Mouse (Mus musculus) hindbrain, embryonic 11.5 days (tissue): ENCODE data around the gene Smndc1. TPM values are rescaled to one million over a fixed set of nuclear protein-coding genes. Genes with fewer than 3 reads are reported as not detected.

Experiments used
- ATAC-seq: fragments of 200-750 bp; cut with Nextera tagmentation; 2 replicates; pipeline ENCODE4 v1.8.0; 2017; ENCODE audit warnings: mild to moderate bottlenecking, moderate TSS enrichment, moderate library complexity; ENCODE audit not compliant: low FRiP score
- DNase-seq: peaks from one replicate; pipeline ENCODE4 v3.0.0-alpha.2; 2015; ENCODE audit warnings: low spot score
- H3K27ac ChIP-seq: fragments of 300-500 bp; sonication (generic); 2 replicates; pipeline ENCODE4 v1.5.1; 2014; ENCODE audit warnings: mild to moderate bottlenecking, low read depth, low read length
- H3K27me3 ChIP-seq: fragments of 300-500 bp; sonication (generic); 2 replicates; pipeline ENCODE4 v1.6.1; 2014; ENCODE audit warnings: mild to moderate bottlenecking, low read length, moderate library complexity, mixed read lengths; ENCODE audit not compliant: control insufficient read depth, insufficient read depth
- H3K36me3 ChIP-seq: fragments of 300-500 bp; sonication (generic); 2 replicates; pipeline ENCODE4 v1.6.1; 2014; ENCODE audit warnings: mild to moderate bottlenecking, low read length, moderate library complexity, mixed read lengths; ENCODE audit not compliant: control insufficient read depth, insufficient read depth
- H3K4me1 ChIP-seq: fragments of 300-500 bp; sonication (generic); replicated peaks from 2 replicates; pipeline ENCODE4 v1.6.1; 2014; ENCODE audit warnings: low read length, mixed read lengths; ENCODE audit not compliant: control insufficient read depth, insufficient read depth
- H3K4me2 ChIP-seq: fragments of 300-500 bp; sonication (generic); replicated peaks from 2 replicates; pipeline ENCODE4 v1.6.1; 2014; ENCODE audit warnings: mild to moderate bottlenecking, low read depth, low read length
- H3K4me3 ChIP-seq: fragments of 300-500 bp; sonication (generic); 2 replicates; pipeline ENCODE4 v1.5.1; 2014; ENCODE audit warnings: low read depth, low read length
- H3K9ac ChIP-seq: fragments of 300-500 bp; sonication (generic); 2 replicates; pipeline ENCODE4 v1.6.1; 2014; ENCODE audit warnings: low read depth, low read length
- H3K9me3 ChIP-seq: fragments of 300-500 bp; sonication (generic); 2 replicates; pipeline ENCODE4 v1.6.1; 2016; ENCODE audit warnings: low read length; ENCODE audit not compliant: control insufficient read depth
- WGBS: fragments of 180-500 bp; shearing (Covaris S2); extraction: QIAGEN DNeasy Blood & Tissue Kit; methylation state at CpG from one replicate; pipeline ENCODE4 v1.1.7; 2014; 5-methylcytosine and 5-hydroxymethylcytosine counted together
- polyA plus RNA-seq: library from polyadenylated mRNA; unstranded; fragments of >200 nt; fragmentation: Nextera tagmentation; extraction: Ambion mirVana; gene quantifications from 2 replicates; pipeline ENCODE4 v1.2.1, GENCODE M21; 2014

Smndc1 gene
- 51.5 and 56.0 TPM in 2 replicates for polyA plus RNA-seq

DNA sequence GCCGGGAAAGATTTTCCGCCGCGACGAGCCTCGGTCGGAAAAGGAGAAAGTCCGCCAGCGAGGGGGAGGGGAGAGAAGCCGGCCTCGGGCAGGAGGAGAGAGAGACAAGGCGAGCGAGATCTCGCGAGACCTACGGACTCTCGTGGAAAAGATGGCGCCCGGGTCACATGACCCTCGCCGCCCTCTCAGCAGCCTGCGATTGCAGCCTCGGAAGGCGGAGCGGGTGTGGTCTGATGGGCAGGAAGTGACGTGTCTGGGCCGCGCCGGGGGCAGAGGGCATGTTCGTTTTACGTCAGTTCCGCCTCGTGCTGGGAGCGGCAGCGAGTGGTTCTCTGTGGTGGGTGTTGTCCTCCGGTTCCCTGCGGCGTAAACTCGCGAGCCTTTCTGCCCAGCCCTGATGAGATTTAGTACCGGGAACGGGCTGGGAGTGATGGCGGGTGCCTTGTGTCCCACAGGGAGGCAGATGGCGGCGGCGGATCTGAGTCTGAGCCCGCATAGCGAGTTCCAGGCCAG, at the start of gene Smndc1:
Gene Smndc1, minus strand, starts transcription at position 84 of the 513 bp plus-strand sequence.
- WGBS: under 1% methylated on average over 48 of the region's 48 CpGs

DNA sequence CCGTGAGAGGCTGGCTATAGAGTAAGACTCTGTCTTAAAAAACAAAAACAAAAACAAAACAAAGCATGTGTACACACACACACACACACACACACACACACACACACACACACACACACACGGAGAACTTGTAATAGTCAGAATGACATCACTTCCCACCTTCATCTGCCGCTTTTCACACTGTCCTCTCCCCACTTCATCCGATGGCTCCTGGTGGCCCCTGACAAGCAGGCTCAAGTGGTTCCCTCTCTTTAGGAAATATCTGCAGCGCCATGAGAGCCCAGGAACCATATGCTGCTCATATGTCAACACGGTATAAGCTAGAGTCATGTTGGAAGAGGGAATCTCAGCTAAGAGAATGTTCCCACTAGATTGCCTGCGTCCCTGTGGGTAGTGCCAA, 49.0 kb upstream of the Smndc1 start:
- Histone ChIP-seq H3K4me2 (no peak overlapping the region), H3K9ac (no peak overlapping the region), H3K9me3 (no peaks in the 10 kb centered on the region), H3K4me1 (peaks cover 3% of the 10 kb centered on the region; the same call in 1 of the 2 replicates), H3K27me3 (no peaks in the 10 kb centered on the region), H3K27ac (no peak overlapping the region), H3K36me3 (no peaks in the 10 kb centered on the region), H3K4me3 (no peak overlapping the region)
- DNase-seq (no peak), ATAC-seq (no peak)
- WGBS: 87% methylated on average over 7 of the region's 7 CpGs

More for the DNA sequence above, at the start of gene Smndc1:
- Histone ChIP-seq H3K9me3 (no peaks in the 10 kb centered on the region), H3K36me3 (0 out of 2 replicates have a peak, but pooled peaks cover 2% of the 10 kb centered on the region), H3K27me3 (no peaks in the 10 kb centered on the region), H3K4me2 (peak within 1 kb of the TSS; percentile 71), H3K4me3 (peak within 1 kb of the TSS; percentile 95), H3K27ac (peak within 1 kb of the TSS; percentile 96), H3K9ac (peak within 1 kb of the TSS; percentile 98), H3K4me1 (peaks cover 4% of the 10 kb centered on the region; the same call in 1 of the 2 replicates)
- peak; percentile 98 for ATAC-seq
- DNase-seq: peak; percentile 99

DNA sequence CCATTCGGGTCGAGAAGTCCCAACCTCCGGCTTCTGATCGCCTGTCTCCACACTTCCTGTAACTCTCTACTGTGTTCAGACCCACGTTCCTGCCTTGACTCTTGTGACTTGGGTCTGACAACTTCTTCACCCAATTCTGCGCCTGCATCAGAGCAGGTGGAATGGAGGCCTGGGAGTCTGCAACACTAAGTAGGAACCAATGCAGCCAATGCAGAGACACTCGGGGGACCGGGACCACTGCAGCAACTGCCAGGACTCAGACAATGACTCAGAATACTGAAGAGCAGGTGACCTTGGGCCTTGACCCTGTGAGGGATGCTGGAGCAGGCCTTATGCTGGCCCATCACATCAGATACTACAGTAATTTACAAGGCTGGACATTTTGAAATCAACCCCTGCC, 47.6 kb upstream of the Smndc1 start:
- H3K9ac ChIP-seq: no peak overlapping the region
- no peaks in the 10 kb centered on the region for H3K36me3 ChIP-seq
- H3K9me3 ChIP-seq: no peaks in the 10 kb centered on the region
- DNase-seq (no peak), ATAC-seq (no peak)
- H3K27me3 ChIP-seq: no peaks in the 10 kb centered on the region
- H3K27ac ChIP-seq: no peak overlapping the region
- WGBS: 90% methylated on average over 8 of the region's 8 CpGs
- no peak overlapping the region for H3K4me2 ChIP-seq
- peaks cover 3% of the 10 kb centered on the region; the same call in 1 of the 2 replicates for H3K4me1 ChIP-seq
- no peak overlapping the region for H3K4me3 ChIP-seq

DNA sequence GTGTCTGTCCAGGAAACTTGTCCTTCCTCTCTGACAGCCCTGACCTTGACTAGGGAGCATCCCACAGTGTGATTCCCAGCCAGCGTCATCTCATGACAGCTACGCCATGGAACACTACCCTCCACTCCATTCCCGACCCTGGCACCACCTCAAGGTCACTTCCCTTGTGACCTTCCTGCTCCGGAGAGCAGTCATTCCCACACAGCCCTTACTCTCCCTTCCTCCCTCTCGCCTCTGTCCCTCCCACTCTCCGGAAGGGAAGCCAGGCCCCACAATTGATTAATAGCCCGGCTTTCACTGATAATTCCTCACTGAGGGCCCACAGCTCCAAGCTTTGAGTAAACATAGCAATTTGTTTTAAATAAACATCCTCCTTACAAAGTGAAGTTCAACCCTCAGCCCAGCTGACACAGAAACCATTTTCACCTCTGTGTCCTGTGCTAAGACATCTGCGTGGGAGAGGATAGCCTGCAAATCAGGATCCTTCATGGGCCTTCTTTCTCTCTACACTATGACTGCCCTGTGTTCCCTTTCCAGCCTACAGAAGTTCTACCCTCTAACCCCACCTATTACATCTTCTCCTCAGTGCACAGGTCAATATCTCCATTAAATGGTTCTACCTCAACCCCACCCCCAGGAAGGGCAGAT, 47.1 kb upstream of the Smndc1 start:
- H3K27me3 ChIP-seq: no peaks in the 10 kb centered on the region
- H3K27ac ChIP-seq: no peak overlapping the region
- H3K9me3 ChIP-seq: no peaks in the 10 kb centered on the region
- H3K9ac ChIP-seq: no peak overlapping the region
- peaks cover 3% of the 10 kb centered on the region; the same call in 1 of the 2 replicates for H3K4me1 ChIP-seq
- H3K36me3 ChIP-seq: no peaks in the 10 kb centered on the region
- no peak for ATAC-seq
- no peak overlapping the region for H3K4me2 ChIP-seq
- 52% methylated on average over 8 of the region's 8 CpGs for WGBS
- no peak overlapping the region for H3K4me3 ChIP-seq
- no peak for DNase-seq

DNA sequence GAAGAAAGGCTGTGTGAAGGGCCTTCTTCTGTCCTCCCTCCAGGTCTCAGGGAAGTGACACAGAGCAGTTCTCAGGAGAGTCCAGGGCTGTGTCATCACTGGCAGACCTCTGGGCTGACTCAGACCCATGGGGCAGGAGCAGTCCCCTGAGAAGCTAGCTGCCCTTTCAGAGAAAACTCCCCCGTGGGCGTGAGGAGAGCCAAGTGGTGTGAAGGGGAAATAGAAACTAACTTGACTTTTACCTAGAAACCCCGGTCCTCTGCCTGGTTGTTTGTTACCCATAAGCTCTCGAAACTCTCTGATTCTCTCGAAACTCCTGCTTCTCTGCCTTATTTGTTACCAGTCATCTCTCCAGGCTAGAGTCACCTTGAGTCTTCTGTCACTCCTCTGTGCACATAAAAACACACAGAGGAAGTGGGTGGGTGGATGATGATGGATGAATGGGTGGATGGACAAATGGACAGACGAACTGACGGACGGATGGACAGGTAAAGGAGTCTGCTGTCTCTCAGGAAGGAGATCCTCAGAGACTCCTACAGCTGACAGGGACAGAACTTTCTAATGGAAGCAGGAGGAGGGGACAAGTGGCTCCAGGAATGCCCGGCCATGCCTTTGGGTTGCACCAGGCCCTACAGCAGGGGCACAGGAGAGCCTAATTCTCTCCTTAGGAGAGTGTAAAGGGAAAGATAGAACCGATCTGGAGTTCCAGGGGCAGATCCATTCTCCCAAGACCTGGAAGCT, 43.7 kb upstream of the Smndc1 start:
- Histone ChIP-seq H3K9me3 (no peaks in the 10 kb centered on the region), H3K27me3 (no peaks in the 10 kb centered on the region), H3K4me3 (no peak overlapping the region), H3K4me2 (no peak overlapping the region), H3K9ac (no peak overlapping the region), H3K4me1 (0 out of 2 replicates have a peak, but pooled peaks cover 3% of the 10 kb centered on the region), H3K27ac (no peak overlapping the region), H3K36me3 (no peaks in the 10 kb centered on the region)
- no peak for DNase-seq
- WGBS: 84% methylated on average over 10 of the region's 10 CpGs
- no peak for ATAC-seq

DNA sequence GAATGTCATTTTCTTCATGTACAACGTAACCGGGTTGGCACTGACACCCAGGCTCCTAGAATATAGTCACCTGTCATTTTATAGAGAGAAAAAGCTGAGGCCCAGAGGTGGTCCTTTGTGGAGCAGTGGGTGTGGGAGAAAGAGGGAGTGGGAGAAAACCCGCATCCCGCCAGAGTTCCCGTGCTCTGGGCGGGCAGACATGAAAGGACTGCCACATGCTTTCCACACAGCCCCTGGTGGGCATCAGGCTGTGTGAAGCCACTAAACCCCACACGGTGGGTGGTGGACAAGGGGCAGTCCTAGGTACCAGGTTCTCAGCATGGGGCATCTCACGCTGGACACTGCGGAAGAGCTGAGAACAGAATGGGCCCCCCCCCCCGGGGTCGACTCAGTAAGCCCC, 40.6 kb upstream of the Smndc1 start:
- WGBS: 89% methylated on average over 11 of the region's 11 CpGs

DNA sequence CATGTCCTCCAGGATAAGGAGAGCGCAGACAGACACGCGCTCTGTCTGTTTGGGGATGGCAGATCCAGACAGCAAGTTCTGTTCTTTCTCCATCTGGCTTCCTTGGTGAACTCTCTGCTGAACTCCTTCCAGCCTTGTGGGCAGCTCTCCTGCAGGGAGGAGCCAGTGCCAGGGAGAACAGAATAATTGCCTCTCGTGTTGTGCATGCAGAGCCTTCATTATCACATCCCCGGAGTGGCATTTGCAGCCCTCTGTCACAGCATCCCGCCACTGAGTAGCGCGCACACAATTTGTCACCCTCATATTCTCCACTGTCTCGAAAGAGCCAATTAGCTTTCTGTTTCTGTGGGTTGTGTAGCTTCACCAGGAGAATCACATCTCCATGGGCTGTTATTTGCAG, 40.0 kb upstream of the Smndc1 start:
- Histone ChIP-seq H3K9me3 (no peaks in the 10 kb centered on the region), H3K4me3 (no peak overlapping the region), H3K27me3 (no peaks in the 10 kb centered on the region), H3K36me3 (no peaks in the 10 kb centered on the region), H3K9ac (no peak overlapping the region), H3K4me1 (0 out of 2 replicates have a peak, but pooled peaks cover 3% of the 10 kb centered on the region), H3K4me2 (no peak overlapping the region), H3K27ac (no peak overlapping the region)
- DNase-seq (no peak), ATAC-seq (peak; percentile 56)
- WGBS: 65% methylated on average over 9 of the region's 9 CpGs

More for the DNA sequence above, 40.6 kb upstream of the Smndc1 start:
- H3K9ac ChIP-seq: no peak overlapping the region
- no peaks in the 10 kb centered on the region for H3K36me3 ChIP-seq
- no peak overlapping the region for H3K4me2 ChIP-seq
- H3K27me3 ChIP-seq: no peaks in the 10 kb centered on the region
- ATAC-seq (no peak), DNase-seq (no peak)
- no peak overlapping the region for H3K4me3 ChIP-seq
- no peak overlapping the region for H3K27ac ChIP-seq
- H3K9me3 ChIP-seq: no peaks in the 10 kb centered on the region
- 0 out of 2 replicates have a peak, but pooled peaks cover 3% of the 10 kb centered on the region for H3K4me1 ChIP-seq

DNA sequence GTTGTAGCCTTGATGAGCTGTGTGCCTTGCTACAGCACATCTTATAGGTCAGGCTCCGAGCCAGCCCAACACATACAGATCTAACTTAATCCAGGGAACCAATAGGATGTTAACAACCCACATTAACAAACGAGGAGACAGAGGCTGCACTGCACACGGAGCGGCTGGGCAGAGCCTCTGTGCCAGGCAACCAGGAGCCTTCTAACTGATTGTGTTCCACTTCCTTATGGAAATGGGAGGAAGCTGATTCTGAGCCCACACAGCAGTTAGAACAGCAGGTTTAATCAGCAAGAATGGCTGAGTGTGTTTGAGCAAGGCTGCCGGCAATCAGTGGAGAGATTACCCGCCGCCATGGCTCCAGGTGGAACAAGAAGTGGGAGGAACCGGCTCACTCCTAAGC, 37.4 kb upstream of the Smndc1 start:
- Histone ChIP-seq H3K9me3 (no peaks in the 10 kb centered on the region), H3K27ac (no peak overlapping the region), H3K9ac (no peak overlapping the region), H3K4me2 (no peak overlapping the region), H3K27me3 (peaks cover 3% of the 10 kb centered on the region; the same call in 1 of the 2 replicates), H3K36me3 (no peaks in the 10 kb centered on the region), H3K4me1 (0 out of 2 replicates have a peak, but pooled peaks cover 3% of the 10 kb centered on the region), H3K4me3 (no peak overlapping the region)
- 82% methylated on average over 8 of the region's 8 CpGs for WGBS
- no peak for DNase-seq
- no peak for ATAC-seq
